Mouse (Mus musculus) heart, adult 8-10 months (tissue): ENCODE results near the gene Olfr875. TPM values are rescaled to one million over a fixed set of nuclear protein-coding genes. Genes with fewer than 3 reads are reported as not detected.
"Not testable (repeated sequence)": the region's sequence is repeated elsewhere in the genome, so short reads cannot be mapped to it uniquely, and the experiment has no call there.

Source experiments
- DNase-seq: peaks from one replicate; pipeline ENCODE4 v3.0.0; 2022; ENCODE audit warnings: low spot score
- total RNA-seq, 4 experiments: library from RNA; stranded (reverse); gene quantifications; 2 replicates each; pipeline ENCODE4 v1.2.4; 2022

Gene Olfr875
- total RNA-seq = not detected

DNA sequence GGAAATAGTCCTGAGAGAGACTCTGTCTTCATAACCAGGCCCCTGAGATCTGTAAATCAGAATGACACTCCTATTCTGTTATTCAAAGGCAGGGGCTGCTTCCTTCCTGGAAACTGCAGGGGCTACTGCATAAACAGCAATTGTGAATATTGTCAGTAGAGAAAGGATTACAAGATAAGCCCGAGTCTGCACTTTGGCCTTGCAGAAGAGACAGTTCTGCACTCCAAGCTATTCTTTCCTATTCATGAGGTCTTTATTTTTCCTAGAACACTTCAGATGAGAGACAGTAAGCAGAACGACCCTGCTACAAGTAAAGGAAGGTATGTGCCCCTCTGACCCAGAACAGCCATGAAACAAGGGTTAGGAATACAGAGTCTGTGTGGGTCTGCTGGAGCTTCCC lies at the start of gene Olfr875:
Gene Olfr875 (plus strand): TSS at position 99 of the 400 bp plus-strand sequence.
- DNase-seq = no peak

GRCm38 (mm10) chr9:37734310-37734709 lies 37.3 kb upstream of the Olfr875 start:
- no peak for DNase-seq

DNA sequence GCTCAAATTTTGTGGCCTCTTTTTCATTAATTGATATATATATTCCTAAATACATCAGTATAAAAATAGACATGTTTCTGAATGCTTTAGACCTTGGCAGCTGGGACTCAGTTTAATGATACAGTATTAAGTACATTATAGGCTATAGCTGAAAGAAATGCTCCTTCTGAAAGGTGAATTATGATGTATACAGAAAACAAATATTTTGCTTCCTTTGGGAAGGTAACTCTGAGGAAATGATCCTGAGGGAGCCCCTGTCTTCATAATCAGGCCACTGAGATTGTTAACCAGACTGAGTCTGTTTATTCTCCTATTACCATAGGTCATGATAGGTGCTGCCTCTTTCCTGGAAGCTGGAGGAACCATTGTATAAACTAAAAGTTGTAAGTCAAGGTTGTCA lies 26.9 kb upstream of the Olfr875 start, which contains the start of gene Olfr874:
Gene Olfr874 (plus strand): TSS at position 301 of the 400 bp plus-strand sequence.
- DNase-seq = no peak

- DNase-seq = no peak
Observed at GRCm38 (mm10) chr9:37750319-37751075, 21.2 kb upstream of the Olfr875 start.

- DNase-seq = no peak
Observed at GRCm38 (mm10) chr9:37751467-37751866, 20.2 kb upstream of the Olfr875 start.

DNA sequence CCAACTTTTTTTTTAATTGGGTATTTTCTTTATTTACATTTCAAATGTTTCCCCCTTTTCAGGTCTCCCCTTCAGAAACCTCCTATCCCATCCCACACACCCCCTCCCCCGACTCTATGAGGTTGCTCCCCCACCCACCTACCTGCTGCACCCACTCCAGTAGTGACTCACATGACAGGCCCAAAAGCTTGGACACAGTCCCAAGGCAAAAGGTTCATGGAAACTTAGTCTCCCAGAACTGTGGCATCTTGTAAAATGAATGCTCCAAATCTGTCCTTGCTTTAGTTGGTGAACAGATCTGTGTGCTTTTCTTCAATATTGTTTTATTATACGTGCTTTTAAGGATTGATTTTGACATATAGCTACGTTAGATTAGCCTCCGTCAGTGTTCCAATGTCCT lies 19.7 kb upstream of the Olfr875 start:
- DNase-seq = no peak

GRCm38 (mm10) chr9:37761728-37762127 lies 9.9 kb upstream of the Olfr875 start:
- DNase-seq = no peak

DNA sequence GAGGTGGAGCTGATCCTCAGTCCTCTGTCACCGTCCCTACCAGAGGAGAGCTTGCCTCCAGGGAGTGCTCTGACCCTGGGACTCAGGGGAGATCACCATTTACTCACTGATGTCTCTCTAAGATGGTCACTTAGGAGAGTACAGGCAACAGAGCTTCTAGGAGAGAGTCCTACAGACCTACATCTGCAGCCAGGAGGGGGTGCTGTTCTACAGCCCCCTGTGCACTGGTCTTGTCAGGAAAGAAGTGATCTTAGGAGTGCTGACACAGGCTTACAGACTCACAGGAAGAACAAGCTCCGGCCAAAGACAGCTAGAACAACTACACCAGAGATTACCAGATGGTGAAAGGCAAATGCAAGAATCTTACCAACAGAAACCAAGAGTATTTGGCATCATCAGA lies 9.1 kb upstream of the Olfr875 start:
- DNase-seq = no peak

GRCm38 (mm10) chr9:37770661-37771060 lies 996 bp upstream of the Olfr875 start:
- no peak for DNase-seq

GRCm38 (mm10) chr9:37782766-37783260 lies 11.2 kb downstream of the Olfr875 start:
- DNase-seq = no peak

DNA sequence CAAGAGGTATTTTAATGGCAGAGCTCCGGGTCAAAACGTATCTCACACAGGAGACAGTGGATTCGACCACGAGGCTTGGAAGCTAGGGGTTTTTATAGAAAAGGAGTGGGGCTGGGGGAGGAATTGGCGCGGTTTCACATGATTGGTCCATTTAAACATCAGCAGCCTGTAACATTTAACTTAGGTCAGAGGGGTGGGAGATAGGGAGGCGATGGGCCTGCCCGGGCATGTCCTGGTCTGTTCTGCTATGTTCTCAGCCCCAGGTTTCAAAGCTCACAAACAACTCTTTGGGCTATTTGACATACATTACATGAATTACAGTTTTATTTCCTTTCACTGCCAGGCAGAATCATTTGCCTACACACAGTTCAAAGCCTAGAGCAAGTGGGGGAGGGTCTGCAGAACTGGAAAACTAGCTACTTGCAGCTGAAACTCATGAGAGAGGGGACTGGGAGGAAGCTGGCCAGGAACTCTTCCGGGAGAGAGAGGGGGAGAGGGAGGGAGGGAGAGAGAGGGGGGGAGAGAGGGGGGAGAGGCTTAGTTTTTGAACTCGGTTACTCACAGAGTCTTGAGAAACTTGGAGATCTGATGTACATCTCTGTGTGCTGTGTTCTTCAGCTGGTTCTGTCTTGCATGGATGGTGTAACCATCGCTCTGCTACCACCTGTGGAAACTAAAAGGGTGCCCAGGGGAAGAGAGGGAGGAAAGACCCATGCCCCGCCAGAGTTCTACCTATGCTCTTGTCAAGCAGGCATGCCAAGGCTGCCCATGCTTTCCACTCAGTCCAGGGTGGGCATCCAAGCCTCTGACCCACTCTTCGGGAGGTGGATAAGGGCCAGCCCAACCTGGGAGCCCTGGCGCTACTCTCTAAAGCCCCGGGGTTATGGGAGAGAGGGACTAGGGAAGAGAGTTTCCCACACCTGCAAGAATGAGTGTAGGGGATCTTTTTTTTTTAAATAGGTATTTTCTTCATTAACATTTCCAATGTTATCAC lies 12.0 kb downstream of the Olfr875 start:
- DNase-seq = not testable (repeated sequence)

GRCm38 (mm10) chr9:37786411-37786810 lies 14.8 kb downstream of the Olfr875 start:
- DNase-seq = no peak

DNA sequence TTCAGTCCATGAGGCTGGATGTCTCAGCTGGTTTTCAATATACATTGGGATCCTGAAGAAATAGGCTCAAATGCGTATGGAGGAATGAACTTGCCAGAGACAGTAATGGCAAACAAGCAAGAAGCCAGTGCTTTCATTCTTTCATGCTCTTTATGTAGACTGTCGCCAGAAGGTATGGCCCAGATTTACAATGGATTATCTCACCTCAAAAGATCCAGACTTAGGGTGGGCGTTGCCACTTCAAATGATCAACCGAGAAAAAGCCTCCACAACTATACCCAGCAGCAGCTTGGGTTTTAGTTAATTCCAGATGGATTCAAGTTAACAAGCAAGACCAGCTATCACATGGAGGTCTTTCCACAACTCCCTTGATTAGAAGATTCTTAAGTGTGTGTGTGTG lies 30.4 kb downstream of the Olfr875 start:
- DNase-seq = no peak

- DNase-seq = no peak
Observed at GRCm38 (mm10) chr9:37802731-37803130, 31.1 kb downstream of the Olfr875 start, which contains the start of gene Olfr876. TSS of gene Olfr876 (plus strand) at chr9:37803031.

DNA sequence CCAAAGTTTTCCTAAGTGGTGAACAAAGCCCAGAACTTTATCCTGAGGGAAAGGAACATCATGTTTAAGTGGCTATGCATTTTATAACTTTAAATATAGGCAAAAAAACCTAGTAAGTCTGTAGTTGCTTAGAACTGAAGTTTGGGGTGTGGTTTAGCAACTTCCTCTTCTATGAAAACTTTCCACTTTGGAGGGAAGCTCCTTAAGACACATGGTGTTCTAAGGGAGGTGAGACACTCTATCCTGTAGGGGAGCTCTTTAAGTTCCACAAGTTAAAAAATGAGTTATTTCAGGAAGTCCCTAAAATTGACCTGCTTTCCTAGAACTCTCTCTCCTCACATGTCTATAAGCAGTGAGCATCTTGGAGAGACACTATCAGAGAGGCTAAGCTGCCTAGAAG lies 35.6 kb downstream of the Olfr875 start:
- no peak for DNase-seq

DNA sequence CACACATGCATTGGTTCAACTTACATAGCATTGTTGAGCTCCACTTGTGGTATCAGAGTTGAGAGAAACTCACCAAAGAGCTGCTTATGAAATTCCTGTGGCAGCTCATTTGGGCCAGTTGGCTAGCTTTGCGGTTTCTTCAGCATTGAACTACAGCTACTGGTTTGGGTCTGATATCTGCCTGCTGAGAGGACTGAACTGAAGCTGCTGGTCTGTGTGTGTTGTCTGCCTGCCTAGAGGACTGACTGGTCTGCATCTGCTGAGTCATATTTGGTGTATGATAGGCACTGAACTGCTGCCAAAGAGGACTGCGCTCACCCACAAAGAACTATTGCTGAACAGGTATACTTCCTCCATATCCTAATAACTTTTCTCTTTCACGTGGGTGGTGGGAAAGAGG lies 36.8 kb downstream of the Olfr875 start:
- DNase-seq = no peak

DNA sequence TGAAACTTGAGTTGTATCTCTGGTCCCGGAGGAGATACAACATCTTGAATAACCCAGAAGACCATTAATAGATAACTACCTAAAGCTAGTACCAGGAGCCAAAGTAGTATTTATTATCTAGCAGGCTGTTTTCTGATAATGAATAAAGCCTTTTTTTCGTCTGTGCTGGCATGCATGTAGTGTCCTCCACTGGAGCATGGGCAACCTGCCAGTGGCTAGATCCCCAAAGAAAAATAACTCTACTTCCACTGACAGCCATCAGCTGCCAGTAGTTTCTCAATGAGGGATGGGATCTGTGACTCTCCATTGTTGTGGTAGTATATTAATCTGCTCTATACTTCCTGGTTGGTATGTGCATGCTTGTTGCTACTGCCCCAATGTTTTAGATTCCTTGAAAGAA lies 37.3 kb downstream of the Olfr875 start:
- DNase-seq = no peak

- DNase-seq = no peak
Observed at GRCm38 (mm10) chr9:37814696-37815095, 43.0 kb downstream of the Olfr875 start.
